Mouse (Mus musculus): ENCODE measurements around the gene Tmed3.

DNA sequence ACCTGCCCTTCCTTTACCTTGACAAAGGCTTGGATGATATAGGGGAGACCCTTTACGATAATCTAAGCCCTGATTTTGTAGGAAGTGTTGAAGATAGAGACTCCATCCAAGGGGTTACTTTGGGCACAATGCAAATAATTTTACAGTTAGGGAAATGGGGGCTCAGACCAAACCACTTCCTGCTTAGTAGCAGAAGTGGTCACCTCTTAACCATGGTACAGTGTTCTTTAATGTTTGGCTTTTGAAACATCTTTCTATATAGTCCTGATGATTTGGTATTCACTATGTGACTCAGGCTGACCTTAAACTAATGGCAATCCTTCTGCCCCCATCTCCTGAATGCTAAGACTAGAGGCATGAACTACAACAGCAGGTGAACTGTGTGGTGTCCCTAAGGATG is 31.5 kb downstream of the Tmed3 start:
- TF ChIP-seq CTCF (conservative IDR thresholded peaks at IDR 0.05; ENCODE audit: insufficient read depth, insufficient read length, low read depth, low read length) (no peak), POLR2A (IDR thresholded peaks at IDR 0.05; ENCODE audit: low read depth, low read length) (no peak)
